Mouse (Mus musculus): Measurements from ENCODE around the gene Serac1. TPM values are rescaled to one million over a fixed set of nuclear protein-coding genes. Genes with fewer than 3 reads are reported as not detected.

The Serac1 gene
- polyA plus RNA-seq (2012; rRNA removed) = 28.4 and 30.0 TPM in 2 replicates

DNA sequence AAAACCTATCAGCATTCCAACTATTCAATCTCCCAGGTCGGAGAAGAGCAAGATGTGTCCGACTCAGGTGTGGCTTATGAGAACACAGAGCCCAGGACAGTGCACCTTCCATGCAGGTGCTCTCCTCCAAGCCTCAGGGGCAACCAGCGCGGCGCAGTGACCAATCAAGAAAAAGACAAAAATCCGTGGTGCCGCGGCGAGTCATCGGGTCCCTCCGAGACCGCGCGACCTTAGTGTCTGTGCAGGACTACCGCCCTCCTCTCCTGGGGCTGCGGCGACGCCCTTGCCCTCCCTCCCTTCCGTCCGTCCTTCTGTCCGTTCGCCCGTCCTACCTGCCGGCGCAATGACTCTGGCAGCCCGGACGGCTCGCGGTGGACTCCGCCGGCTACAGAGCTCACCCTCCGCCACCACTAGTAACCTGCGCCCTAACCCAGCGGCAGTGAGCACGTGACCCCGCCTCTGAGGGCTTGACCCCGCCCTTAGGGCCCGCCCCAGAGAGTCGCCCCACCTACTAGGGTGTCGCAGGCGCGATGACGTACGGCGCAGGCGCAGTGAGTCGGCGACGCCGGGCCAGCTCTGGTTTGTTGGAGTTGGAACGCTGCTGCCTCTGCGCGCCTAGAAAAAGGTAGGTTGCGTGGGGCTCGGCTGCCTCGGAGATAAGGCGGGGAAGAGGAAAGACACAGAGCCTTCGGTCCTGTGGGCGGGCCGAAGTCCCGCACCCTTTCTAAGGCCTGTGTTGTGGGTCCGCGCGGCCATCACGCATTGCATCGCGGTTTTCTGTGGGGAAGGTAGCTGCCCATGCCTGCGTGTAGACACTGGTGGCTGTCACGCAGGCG is at the start of gene Serac1, which contains the start of gene Gtf2h5:
TSS of gene Serac1 (minus strand) at position 455 of the 836 bp plus-strand sequence.
TSS of gene Gtf2h5 (plus strand) at position 500 of the 836 bp plus-strand sequence.

GRCm38 (mm10) chr17:6106361-6107014 is 26.9 kb upstream of the Serac1 start, which contains the start of gene Tulp4:
TSS of gene Tulp4 (plus strand) at chr17:6106437.

Other genes with a start within 250 kb of the Serac1 start
- 9.2 and 9.4 TPM in 2 replicates for gene Snx9, start 238.4 kb downstream of the Serac1 start, polyA plus RNA-seq (2012; rRNA removed)
- gene Synj2, start 138.5 kb downstream of the Serac1 start, polyA plus RNA-seq (2012; rRNA removed) = 3.0 TPM in 2 replicates
- 132 and 134 TPM in 2 replicates for gene Gtf2h5, start within 50 bp of the Serac1 start, polyA plus RNA-seq (2012; rRNA removed)
- 118 and 125 TPM in 2 replicates for gene Tulp4, start 26.7 kb upstream of the Serac1 start, polyA plus RNA-seq (2012; rRNA removed)
- gene Tmem181a, start 177.1 kb upstream of the Serac1 start, polyA plus RNA-seq (2012; rRNA removed) = 62.6 and 70.7 TPM in 2 replicates
- 49.1 and 51.9 TPM in 2 replicates for gene Dynlt1a, start 237.8 kb upstream of the Serac1 start, polyA plus RNA-seq (2012; rRNA removed)